Mouse (Mus musculus) testis, postnatal 10 days (tissue): ENCODE measurements around the gene Tecpr1.

ENCODE experiments used
- DNase-seq: peaks from one replicate; pipeline ENCODE4 v3.0.0; 2021; ENCODE audit warnings: low spot score

Gene Tecpr1

DNA sequence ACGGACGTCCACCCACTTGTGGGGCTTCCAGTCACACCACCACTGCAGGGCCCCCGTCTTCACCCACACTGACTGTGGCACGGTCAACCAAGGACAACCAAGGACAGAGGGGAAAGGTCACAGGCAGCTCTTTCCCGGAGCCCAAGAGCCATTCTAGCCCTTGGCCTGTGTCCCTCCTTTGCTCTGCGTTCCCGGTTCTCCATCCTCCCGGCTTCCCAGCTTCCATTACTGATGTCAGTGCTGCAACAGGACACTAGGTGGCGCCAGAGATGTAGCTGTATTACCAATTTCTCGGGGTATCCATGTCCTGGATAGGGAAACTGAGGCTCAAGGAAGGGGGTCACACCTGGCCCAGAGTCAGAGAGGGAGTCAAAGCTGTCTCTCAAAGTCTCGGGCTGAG lies 15.9 kb downstream of the Tecpr1 start:
- DNase-seq, result peak; percentile 76

DNA sequence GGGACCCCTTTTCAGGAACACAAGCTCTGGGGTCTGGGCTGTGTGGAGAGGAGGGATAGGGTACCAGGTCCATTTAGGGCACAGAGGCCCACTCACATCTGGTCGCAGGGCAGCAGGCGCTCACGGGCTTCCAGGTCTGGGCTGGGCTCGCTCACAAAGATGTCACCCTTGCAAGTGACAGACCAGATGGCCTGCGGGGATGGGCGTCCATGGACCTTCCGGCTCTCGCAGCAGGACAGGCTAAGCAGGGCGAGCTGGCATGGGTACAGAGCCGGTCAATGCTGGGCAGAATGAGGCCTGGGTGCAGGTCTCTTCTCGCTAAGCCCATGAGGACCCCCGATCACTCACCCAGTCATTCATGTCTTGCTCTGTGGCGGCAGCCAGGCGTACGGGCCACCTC lies 17.3 kb downstream of the Tecpr1 start:
- no peak for DNase-seq

DNA sequence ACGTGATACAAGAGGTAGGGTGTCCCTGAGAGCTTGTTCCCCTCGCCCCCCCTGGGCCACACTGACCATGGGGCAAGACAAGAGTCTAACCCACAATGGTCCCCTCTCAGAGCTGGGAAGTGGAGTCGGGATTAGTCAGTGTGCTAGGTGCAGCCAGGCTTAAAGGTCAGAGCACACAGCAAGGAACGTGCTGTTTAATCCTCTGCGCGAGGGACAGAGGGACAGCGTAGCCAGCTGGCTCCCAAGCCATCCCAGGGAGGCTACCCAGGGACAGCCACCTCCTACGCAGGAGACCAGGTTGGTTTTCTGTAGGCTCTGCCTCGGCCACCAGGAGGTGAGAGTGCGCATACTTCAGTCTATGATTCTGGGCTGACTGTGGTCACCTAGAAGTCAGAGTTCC lies 18.5 kb downstream of the Tecpr1 start:
- DNase-seq, result no peak

DNA sequence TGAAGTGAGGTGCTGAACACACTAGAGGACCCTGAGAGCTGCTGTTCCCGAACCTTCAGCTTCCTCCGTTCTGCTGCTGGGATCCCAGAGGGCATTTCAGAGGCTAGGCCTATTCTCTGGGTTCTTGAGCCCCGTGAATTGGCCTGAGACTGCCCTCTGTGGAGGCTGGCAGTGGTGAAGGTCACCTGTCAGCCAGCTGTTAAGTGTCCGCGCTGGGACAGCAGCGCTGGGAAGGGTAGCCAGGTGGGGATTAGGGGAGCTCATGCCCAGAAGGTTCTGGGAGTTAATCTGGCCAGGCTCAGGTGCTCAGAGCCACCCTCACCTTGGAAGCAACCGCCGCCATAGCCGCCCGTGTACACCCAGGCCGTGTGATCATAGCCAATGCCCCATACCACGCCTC lies 19.1 kb downstream of the Tecpr1 start:
- DNase-seq, result no peak

DNA sequence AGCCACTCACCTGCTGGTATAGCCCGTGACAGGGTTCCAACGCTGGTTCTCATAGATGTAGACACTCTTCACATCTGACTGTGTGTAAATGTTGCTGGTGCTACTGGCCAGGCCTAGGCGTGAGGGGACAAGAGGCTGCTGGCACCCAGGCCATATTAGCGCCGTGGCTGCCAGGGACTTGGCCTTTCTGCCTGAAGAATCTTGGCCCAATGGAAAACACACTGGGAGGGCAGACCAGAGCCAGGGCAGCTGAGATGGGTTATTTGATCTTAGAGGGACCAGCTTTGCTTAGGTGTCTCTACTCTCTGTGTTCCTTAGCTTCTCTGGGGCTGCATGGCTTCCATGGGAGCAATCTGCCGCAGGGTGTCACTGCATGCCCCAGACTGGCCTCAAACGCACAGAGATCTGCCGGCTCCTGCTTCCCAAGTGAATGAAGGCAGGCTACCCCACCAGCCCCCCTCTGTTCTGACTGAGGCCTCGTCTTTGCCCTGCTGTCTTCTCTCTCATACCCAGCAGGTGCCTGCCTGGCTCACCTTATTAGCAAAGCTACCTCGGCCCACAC lies 19.9 kb downstream of the Tecpr1 start:
- DNase-seq, result no peak

DNA sequence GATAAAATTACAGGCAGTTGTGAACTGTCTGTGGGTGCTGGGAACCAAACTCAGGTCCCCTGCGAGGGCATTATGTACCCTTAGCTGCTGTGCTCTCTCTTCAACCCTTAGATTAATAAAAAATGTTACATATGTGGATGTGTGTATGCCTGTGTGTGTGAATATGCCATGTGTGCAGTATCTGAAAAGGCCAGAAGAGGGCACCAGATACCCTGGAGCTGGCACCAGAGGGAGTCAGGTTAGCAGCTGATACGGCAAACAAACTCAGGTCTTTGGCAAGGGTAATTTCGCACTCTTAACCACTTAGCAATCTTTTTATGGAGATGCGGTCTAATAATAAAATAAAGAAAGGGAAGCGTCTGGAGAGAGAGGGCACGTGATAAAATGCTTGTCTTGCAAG lies 21.0 kb downstream of the Tecpr1 start:
- no peak for DNase-seq

DNA sequence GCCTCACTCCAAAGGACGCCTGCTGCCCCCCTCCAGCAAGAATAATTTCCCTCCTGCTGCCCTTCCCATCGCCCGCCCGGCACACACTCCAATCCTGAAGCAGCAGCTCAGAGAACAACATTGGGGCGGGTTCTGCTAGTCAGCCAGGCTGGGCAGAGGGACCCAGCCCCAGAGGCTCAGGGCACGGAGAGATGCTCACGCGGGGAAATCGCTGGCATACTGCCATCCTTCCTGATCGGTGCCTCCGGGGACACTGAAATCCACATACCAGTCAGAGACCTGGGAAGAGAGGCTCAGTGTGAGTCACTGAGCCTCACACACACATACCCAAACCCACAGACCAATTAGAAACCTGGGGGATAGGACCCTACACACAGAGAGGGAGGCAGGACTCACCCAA lies 22.8 kb downstream of the Tecpr1 start:
- DNase-seq, result no peak

DNA sequence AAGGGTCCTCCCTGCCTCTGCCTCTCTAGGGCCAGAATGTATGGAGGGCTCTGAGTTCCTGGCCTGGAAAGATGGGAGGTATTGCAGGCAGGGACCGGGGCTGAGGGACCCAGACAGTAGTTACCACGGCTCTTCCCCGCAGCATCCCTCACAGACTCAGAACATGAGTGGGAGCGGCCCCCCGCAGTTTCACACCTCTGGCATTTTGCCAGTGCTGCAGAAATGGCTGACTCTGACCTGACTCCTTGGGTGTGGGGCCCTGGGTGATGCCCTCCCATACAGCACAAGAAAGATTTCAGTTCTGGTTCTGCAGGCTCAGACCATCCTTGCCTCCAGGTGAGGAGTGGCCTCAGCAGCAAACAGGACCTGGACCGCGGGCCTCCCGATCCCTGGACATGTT lies 27.8 kb downstream of the Tecpr1 start:
- DNase-seq, result no peak

DNA sequence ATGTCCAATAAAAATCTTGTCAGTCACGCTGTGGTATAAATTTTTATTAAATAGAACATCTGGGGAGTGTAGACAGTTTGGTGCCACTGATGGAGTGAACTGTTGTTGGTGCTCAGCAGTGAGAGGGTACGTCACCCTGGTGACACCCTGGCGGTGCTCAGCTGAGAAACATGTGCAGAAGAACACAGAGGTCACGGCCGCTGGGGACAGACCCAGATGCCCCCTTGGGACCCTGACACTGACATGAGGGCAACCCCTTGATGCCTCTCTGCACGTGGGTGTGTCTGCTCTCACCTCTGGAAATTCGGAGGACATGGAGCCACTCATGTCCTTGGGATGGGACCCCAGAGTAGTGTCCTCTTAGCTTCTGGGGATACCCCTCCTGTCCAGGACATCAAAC lies 29.0 kb downstream of the Tecpr1 start:
- DNase-seq, result no peak

DNA sequence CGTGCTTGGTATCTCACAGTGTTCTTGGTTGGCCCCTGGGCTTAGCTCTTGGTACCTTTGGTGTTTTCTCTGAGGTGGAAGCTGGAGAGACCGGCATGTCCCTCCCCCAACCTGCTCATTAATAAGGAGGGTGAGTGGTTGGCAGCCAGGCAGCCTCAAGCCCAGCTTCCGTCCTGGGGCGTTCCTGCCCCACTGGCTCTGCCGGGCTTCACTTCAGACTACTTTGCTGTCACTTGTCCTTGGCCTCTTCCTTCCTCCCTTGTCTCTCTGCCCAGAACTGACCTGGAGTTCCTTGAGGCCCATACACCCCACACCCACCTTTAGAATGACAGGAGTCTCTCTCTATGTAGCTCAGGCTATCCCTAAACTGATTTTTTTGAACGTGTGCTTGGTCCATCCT lies 30.7 kb downstream of the Tecpr1 start:
- DNase-seq, result no peak

DNA sequence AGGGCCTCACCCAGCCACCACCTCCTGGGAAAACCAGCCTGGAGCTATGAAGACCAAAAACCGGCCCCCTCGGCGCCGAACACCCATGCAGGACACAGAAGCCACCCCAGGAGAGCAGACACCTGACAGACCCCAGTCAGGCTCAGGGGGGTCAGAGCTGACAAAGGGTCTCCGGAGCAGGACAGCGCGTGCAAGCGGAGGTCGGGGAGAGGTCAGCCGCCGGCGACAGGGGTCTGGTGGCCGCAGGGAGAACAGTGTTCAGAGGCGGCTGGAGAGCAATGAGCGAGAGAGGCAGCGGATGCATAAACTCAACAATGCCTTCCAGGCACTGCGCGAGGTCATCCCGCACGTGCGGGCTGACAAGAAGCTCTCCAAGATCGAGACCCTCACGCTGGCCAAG lies 32.4 kb downstream of the Tecpr1 start:
- DNase-seq, result no peak

DNA sequence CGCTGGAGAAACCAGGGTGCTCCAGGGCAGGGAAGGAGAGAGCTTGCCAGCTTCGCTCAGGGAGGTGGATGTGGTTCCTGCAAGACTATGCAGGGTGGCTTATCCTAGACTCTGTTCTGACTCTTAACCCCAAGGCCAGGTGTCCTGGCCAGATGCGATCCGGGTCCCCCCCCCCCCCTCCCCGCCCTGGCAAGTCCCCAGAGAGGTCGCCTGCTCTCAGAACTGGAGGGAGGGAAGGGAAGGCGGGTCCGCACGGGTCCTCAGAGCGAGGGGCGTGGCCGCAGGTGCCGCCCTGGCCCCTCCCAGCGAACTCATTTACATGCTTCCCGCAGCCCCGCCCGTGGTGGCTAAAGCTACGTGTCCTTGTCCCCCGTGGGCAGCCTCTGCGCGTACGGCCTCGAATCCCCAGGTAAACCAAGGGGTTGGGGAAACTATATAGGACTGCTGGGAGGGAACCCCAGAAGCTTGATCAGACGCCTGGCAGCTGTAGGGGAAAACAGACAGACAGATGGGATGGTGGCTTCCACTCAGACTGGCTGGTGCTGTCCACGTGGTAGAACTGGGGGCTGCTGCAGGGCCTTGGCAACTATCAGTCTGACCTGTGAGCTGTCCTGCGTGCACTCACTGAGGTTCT lies 33.3 kb downstream of the Tecpr1 start, which contains the start of gene Bhlha15:
Bhlha15 (plus strand) TSS at position 337 of the 634 bp plus-strand sequence.
- peak; percentile 76 for DNase-seq

DNA sequence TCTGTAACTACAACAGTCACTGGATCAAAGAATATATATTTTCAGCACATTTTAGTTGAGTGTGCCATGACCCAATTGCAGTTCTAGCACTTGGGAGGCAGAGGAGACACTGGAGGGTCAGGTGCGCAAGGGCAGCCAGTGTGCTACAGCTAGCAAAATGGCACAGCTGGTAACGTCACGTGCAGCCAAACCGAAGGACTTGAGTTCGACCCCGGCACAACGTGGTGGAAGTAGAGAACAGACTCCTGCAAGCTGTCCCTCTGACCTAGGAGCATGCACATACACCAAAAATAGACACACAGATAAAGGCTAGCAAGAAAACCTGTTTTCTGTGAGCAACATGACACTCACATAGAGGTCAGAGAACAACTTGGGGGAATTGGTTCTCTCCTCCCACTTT lies 34.1 kb downstream of the Tecpr1 start:
- DNase-seq, result no peak

DNA sequence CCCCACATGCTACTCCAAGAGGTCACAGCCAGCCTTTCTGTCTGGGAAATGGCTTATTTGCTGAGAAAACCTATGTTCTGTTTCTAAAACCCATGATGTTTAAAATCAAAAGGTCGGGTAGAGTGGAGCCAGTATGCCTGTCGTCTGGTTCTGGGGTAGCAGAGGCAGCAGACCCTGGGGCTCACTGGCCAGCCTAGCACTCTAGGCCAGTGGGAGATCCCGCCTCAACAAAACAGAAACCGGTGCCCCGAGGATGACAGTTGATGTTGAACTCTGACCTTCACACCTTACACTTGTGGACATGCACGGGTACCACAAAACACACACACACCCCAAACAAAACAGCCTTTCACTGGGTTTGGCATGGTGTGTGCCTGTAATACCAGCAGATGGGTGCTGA lies 35.0 kb downstream of the Tecpr1 start:
- no peak for DNase-seq

DNA sequence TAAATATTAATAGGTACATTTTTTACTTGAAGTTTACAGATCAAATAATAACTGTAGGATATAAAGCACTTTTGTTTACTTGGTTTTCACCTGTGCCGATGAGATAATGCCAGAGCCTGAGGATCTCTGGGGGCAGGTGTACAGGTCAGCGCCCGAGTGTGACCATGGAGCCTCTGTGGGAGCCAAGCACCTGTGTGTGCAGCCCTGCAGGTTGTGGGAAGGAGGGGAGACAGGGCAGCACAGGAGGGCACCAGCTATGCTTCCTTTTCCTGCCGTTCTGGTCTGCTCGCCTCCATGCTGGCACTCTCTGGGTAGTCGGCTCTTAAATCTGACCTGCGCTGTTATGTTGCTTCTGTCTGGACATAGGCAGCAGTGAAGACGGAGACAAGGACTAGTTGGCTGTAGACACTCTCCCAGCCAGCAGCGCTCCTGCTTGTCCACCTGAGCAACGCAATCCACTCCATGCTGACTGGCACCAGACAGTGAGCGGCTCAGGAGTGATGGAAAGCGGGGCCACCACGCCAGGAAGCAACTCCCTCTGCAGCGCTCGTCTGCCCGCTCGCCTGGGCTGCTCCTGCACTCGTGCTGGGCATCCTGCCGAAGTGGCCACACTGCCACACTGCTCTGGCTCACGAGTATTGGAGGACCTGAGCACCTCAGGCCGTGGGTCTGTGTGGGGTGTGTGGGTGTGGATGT lies 38.9 kb downstream of the Tecpr1 start:
- DNase-seq, result no peak

DNA sequence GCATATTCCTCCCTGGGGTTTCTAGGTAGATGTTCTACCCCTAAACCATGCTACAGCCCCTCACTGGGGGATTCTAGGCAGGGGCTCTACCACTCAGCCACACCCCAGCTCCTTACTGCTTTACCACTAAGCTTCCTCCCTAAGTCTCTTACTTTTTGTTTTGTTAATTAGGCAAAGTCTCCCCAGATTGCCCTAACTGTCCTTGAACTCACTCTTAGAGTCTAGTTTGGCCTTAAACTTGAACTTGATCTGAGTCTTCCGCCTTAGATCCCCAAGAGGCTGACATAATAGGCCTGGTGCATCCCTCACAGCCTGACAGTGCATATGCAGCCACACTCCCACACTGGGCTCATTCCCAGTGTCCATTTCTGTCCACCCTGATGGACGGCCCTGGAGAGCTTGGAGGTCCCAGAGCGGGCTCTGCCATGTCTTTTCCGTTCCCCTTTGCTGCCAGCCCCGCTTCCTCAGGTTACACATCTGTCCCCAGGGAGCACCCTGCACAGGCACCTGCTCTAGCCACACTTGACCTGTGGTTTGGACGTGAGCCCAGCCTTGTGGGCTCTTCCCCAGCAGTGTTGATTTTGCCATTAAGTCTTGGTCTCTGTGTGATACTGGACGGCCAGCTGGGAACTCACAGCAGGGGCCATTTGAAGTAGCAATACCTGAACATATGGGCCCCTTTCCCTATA lies 39.6 kb downstream of the Tecpr1 start:
- no peak for DNase-seq

DNA sequence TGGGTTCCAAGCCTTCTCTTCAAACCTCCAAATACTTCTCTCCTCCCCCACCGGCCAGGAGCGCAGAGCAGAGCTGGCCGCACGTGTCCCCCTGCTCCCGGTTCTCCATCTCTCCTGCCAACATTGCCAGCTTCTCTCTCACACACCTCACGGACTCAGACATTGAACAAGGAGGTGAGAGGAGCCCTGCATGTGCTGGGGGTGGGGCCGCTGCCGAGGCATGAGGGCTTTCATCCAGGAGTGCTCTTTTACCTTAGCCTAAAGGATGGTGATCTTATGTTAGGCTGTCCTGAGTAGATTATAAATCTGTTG lies 40.2 kb downstream of the Tecpr1 start:
- DNase-seq, result no peak

DNA sequence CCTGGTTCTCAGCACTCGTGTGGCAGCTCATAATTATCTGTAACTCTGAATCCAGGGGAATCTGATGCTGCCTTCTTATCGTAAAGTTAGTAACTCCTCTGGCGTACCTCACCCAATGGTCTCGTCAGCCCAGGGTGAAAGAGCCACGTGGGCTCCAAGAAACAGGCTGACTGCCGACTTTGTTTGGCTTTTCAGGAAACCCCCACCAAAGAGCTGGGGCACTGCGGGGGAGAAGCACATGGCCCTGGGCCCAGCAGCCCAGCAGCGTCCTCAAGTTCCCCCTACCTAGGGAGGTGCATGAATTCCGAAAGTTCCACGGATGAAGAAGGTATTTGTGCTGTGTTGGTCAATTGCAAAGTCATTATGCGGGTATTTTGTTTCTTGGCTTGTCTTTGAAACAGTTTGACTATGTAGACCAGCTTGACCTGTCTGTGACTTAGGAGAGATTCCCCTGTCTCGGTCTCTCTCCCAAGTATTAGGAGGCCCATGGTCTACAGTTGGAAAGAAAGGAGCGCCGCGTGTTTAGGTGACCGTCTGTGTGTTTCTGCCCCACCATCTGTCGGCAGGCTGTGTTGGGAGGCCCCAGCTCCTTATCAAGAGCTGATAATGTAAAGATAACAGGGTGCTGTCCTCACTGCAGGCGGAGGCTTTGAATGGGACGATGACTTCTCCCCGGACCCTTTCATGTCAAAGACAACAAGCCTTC lies 40.7 kb downstream of the Tecpr1 start:
- no peak for DNase-seq

DNA sequence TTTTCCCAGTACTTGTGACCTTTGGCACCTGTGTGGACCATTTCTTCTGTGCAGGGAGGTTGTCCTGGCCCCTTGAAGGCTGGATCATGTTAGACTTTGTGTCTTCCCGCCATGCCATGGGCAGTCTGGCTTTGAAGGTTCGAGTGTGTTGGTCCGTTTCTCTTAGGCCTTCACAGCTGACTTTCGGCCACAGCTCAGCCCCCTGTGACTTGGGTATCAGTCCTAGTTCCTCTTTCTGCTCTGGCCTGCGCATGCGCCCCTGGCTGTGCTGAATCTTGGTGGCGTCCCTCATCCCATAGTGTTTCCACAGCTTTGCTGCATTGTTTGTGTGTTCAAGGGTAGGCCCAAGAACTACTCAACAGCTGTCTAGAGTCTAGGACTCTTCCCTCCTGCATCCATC lies 42.2 kb downstream of the Tecpr1 start:
- DNase-seq, result no peak

DNA sequence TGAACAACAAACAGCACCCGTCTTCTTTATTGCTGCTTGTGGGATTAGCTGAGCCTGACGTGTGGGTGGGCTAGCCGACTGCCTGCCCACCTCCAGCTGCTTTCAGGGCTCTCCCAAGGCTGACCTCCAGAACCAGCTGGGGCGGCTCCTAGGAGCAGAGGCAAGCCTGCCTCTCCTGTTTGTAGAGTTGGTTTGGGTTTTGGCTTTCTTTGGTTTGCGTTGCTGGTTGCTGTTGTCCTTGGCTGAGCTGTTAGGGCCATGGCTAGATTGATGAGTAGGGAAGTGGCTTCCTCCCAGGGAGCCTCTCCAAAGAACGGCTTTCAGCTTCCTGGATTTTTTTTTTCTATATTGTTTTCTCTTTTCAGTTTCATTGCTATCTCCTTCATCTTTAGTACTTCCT lies 45.2 kb downstream of the Tecpr1 start:
- no peak for DNase-seq

DNA sequence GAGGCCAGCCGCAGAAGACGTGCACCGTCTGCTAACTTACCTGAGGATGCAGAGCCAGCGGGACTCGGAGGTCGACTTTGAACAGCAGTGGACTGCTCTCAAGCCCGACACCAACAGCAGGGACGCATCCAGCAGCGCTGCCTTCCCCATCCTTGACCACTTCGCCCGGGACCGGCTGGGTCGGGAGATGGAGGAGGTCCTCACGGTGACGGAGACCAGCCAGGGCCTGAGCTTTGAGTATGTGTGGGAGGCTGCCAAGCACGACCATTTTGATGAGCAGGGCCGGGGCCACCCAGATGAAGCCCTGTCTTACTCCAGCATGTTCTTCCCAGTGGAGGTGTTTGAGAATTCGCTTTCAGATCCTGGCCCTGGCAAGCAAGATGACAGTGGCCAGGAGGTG lies 49.8 kb downstream of the Tecpr1 start:
- DNase-seq, result no peak

DNA sequence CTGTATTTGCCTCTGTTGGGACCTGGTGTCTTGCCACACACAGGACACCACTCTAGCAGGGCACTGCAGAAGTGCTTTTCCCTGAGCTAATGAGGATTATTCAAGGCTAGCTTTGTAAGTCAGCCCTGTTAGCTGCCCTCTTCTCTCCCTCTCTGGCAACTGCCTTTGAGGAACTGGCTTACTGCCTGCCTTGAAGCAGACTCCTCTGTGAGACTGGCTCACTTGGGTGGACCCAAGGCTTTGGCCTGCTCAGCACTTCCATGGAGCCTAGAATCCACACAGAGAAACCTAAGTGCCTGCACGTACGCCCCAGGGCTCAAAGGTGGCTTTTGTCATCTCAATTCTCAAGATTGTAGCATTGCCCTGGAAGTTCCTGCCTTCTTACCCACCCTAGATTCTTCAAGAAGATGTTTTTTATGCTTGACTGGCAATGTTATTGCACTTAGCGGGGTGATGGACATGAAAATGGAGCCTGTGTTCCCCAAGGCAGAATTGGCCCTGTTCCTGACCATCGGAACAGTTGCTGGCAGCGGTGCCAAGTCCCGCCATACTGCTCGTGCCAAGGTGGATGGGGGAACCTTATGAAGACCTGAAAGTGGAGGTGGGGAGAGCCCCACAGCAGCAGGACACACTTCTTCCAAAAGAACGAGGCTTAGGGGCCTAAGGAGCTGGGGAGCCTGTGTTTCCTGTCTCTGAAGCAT lies 54.0 kb downstream of the Tecpr1 start:
- no peak for DNase-seq
